Mouse (Mus musculus) heart, adult 2 months (tissue): Measurements from ENCODE around the gene Nptn.

ENCODE experiments used
- CTCF ChIP-seq: fragments of 200-600 bp; IDR thresholded peaks from 2 replicates; pipeline ENCODE4 v1.8.1; 2022; ENCODE audit warnings: antibody characterized with exemption, mild to moderate bottlenecking, moderate library complexity
- POLR2A ChIP-seq: fragments of 200-500 bp; IDR thresholded peaks from 2 replicates; pipeline ENCODE4 v1.6.1; 2011; ENCODE audit warnings: mild to moderate bottlenecking, low read depth, low read length, control low read depth; ENCODE audit not compliant: insufficient read depth

DNA sequence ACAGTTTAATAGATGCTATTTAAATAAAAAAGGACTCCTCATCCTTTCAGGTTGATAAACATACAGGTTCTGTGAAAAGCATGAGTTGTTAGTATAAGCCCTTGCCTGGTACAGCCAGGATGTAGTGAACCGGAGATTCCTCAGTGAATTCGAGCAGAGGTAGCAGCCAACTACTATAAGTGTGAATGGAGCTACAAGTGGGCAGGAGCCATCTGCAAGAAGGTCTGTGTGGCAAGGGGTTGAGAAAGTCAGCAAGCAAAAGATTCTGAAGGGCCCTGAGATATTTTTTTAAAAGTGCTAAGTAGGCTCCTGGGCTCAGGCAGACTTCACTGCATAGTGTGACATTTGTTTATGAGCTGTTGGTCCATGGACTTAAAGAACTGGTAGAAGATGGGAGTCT lies 74.8 kb downstream of the Nptn start:
- TF ChIP-seq CTCF: no peak
- TF ChIP-seq POLR2A: no peak
